Mouse (Mus musculus) cerebellum, adult 8-10 months (tissue): ENCODE data around the gene Smad3.

Experiments
- DNase-seq: peaks from one replicate; pipeline ENCODE4 v3.0.0; 2022

Smad3 gene

GRCm38 (mm10) chr9:63718170-63718569 is 39.6 kb downstream of the Smad3 start:
- no peak for DNase-seq

- DNase-seq = no peak
Observed at GRCm38 (mm10) chr9:63717474-63718005, 40.3 kb downstream of the Smad3 start.

- DNase-seq = no peak
Observed at GRCm38 (mm10) chr9:63716150-63717138, 41.4 kb downstream of the Smad3 start.

- no peak for DNase-seq
Observed at GRCm38 (mm10) chr9:63714572-63714971, 43.2 kb downstream of the Smad3 start.

- DNase-seq = peak; percentile 11
Observed at GRCm38 (mm10) chr9:63712838-63713237, 45.0 kb downstream of the Smad3 start.

GRCm38 (mm10) chr9:63711580-63712230 is 46.1 kb downstream of the Smad3 start:
- no peak for DNase-seq

- no peak for DNase-seq
Observed at GRCm38 (mm10) chr9:63709857-63710256, 47.9 kb downstream of the Smad3 start.

GRCm38 (mm10) chr9:63709266-63709665 is 48.5 kb downstream of the Smad3 start:
- DNase-seq = no peak

GRCm38 (mm10) chr9:63707816-63708588 is 49.8 kb downstream of the Smad3 start:
- DNase-seq = no peak

GRCm38 (mm10) chr9:63706152-63706733 is 51.6 kb downstream of the Smad3 start:
- DNase-seq = peak; percentile 31

- DNase-seq = no peak
Observed at GRCm38 (mm10) chr9:63704979-63705751, 52.6 kb downstream of the Smad3 start.

- no peak for DNase-seq
Observed at GRCm38 (mm10) chr9:63704131-63704530, 53.7 kb downstream of the Smad3 start.

- DNase-seq = no peak
Observed at GRCm38 (mm10) chr9:63703236-63703785, 54.5 kb downstream of the Smad3 start.

GRCm38 (mm10) chr9:63702502-63703013 is 55.2 kb downstream of the Smad3 start:
- no peak for DNase-seq

- DNase-seq = no peak
Observed at GRCm38 (mm10) chr9:63701957-63702309, 55.9 kb downstream of the Smad3 start.

GRCm38 (mm10) chr9:63701258-63701956 is 56.4 kb downstream of the Smad3 start:
- DNase-seq = no peak

GRCm38 (mm10) chr9:63699145-63699544 is 58.6 kb downstream of the Smad3 start:
- DNase-seq = no peak

GRCm38 (mm10) chr9:63698320-63699045 is 59.3 kb downstream of the Smad3 start:
- DNase-seq = no peak

- DNase-seq = no peak
Observed at GRCm38 (mm10) chr9:63697606-63698005, 60.2 kb downstream of the Smad3 start.
